Mouse (Mus musculus): Measurements from ENCODE around the gene Gfod1.

The Gfod1 gene

DNA sequence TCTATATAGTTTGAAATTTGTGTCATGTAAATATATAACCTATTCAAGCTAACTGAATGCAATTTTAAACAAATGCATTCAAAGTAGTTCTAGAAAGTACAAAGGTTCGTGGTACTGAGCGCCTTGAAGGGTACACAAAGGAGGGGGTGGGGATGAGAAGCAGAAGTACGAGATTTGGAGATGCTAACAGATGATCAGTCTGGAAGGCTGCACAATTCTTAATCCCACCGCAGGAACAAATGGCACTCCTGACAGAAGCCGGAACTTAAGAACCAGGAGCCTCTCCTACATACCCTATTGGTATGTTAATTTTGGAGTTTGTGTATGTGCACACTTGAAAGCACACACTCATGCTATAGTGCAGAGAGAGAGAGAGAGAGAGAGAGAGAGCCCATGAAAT, 4.8 kb downstream of the Gfod1 start:
- DNase-seq (ENCODE audit: low spot score in 2 of 2) = no peak

DNA sequence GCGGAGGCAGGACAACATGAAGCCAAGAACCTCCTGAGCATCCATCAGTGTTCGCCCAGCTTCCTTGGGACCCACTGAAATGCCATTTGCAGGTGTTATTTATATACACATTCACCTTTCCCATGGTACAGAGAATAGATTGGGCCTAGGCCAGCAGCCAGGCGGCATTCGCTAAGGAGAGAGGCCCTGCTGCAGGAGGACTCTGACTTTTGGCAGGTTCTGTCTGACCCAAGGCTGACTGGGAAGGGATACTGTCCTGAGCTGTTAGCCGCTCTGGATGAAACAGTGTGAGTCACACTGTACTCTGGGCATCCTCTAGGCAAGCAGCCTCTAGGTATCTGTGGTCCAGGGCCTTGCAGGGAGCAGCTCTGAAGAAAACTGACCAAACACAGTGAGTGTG, 6.4 kb downstream of the Gfod1 start:
- DNase-seq (ENCODE audit: low spot score in 2 of 2) = no peak

DNA sequence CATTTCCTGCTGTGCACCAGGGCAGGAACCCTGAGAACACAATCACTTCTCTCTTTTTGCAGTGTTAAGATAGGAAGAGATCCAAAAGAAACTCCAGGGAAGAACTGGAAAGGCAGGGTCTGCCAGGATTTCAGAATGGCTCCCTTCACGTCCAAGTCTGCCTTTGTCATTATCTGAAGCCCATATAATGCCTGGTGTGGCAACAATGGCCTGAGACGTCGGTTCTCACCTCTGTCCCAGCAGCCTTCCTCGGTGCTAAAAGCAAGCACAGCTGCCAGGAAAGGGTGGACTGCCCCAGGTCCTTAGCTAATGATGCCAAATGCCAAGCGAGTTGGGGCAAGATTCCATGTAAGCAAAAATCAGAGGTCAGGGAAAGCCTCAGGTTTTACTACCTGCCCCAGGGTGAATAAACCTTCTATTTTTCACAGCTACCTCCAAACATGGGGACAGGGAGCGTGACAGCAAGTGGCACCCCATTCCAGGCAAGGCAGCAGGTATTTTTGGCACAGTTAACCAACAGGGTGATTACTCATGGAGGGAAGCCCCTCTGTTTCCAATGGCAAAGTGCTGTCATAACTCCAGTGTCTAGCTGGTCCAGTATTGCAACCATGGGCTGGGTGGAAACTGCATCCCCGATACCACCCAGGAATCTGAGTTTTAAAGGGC, 7.7 kb downstream of the Gfod1 start:
- DNase-seq (ENCODE audit: low spot score in 2 of 2) = no peak

DNA sequence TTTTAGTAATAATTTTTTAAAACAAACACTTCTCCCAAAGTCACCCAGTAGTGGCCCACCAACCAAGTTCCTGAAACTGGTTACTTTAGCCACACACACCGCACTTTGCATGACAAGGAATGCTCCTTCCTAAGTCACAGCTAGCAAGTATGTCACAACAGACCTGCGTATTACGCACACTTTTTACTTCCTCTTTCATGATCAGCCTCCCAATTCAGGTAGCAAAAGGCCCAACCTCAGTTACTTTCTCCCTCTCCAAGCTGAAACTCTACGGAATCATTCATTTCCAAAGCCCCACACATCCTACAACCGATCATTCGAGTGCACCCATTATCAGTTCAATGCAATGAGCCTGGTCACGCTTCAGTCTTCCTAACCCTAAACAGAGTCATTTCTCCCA, 8.3 kb downstream of the Gfod1 start:
- peak in 1 of 2 experiments; percentile 35 for DNase-seq (ENCODE audit: low spot score in 2 of 2)

DNA sequence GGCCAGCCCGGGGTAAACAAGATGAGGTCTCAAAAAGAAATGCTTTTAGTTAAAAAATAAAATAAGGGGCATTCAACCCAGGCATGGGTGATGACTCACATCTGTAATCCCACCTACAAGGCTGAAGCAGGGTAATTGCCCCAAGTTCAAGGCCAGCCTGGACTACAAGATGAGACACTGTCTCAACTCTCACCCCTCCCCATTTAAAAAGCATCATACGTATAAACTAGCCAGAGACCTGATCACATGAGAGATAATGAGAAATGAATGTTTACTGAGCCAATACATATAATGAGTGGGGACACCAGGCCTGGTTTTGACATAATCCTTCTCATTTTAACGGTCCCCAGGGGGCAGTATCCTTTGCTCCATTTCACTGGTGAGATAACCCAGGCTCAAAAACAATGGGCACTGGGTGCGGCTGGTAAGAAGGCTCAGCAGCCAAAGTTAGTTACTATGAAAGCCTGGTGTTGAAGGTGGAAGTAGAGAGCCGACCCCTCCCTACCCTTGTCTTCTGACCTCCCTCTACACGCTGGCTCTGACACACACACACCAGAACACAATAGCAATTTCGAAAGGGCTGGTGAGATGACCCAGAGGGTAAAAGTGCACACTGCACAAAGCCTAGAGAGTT, 8.9 kb downstream of the Gfod1 start:
- no peak for DNase-seq (ENCODE audit: low spot score in 2 of 2)

DNA sequence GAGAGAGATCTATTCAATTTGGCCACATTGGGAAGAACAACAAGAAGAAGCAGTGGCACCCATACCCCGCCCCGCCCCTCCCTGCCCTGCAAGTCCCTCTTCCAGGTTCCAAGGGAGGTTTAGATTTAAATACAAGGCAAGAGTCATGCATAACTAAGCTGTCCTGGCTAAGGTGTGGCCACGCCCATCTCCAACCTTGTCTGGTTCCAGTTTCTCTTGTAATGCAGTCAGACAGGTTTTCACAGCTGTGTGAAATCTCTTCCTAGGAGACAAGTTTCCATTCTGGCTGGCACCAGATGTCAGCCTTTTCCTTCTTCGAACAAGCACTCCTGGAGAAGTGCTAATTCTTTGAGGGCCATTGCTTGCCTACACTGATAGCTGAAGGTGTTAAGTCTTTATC, 11.1 kb downstream of the Gfod1 start:
- DNase-seq (ENCODE audit: low spot score in 2 of 2) = no peak

DNA sequence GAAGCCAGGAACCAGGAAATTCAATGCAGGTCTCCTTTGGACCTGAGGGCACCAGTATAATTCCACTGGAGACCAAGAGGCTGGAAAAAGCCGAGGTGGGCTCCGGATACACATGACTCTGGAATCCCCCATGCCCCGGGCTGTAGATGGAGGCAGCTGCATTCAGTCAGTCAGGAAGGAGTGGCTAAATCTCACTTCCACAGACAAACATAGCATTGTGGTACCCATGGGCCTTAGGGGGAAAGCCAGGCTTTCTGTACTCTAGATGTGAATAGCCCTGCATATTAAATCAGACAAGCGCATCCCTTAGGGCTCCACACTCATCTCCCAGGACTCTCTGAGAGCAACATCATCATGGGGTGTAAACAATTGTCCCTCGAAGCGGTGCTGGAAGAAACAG, 14.9 kb downstream of the Gfod1 start:
- DNase-seq (ENCODE audit: low spot score in 2 of 2) = no peak

DNA sequence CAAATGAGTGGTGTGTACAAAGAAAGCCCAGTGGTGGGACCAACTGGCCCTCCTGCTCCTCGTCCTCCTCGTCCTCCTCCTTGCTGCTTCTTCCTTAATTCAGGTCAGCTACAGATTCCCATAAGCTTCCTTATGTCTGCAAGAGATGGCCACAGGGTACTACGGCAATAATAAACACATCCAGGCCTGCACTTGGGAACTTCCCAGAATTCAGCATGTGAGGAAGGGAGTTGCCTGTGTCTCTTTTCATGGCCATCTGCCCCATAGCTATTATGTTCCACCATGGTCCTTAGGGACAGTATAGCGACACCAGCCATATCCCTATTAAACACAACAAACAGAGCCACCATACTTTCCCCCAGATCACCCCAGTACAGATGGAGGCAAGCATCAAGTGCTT, 15.5 kb downstream of the Gfod1 start:
- DNase-seq (ENCODE audit: low spot score in 2 of 2) = no peak

DNA sequence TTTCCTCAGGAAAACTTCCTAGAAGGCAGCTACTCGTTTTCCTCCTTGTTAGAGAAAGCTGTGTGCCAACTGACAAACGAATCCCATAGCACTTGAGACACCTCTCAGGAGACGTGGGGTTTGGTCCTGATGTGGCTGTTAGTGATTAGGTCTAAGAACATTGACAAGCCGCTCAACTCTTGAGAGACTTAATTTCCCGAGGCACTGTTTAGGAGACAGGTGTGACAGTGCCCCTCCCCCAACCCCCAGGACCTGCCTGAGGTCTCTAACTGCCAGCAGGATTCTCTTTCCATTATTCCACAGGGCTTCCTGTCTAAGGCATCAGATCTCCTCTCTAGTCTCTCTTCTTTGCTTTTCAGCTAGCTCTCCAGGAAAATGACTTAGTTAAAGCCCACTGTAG, 15.9 kb downstream of the Gfod1 start:
- DNase-seq (ENCODE audit: low spot score in 2 of 2) = no peak

DNA sequence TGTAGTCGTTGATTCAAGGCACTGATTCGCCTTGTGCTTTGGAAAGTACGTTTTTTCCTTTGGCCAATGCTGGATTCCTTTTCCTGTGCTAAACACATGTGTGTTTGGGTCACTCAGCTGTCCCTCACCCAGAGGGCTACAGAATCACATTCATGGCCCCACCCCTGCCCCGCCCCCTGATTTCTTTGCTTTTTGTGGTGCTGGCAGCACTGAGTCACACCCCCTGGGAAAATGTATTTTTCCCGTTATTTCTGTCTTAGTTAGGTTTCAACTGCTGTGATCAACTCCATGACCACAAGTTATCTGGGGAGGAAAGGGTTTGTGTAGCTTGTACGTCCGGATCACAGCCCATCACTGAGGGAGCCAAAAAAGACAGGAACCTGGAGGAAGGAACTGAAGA, 17.1 kb downstream of the Gfod1 start:
- no peak for DNase-seq (ENCODE audit: low spot score in 2 of 2)

DNA sequence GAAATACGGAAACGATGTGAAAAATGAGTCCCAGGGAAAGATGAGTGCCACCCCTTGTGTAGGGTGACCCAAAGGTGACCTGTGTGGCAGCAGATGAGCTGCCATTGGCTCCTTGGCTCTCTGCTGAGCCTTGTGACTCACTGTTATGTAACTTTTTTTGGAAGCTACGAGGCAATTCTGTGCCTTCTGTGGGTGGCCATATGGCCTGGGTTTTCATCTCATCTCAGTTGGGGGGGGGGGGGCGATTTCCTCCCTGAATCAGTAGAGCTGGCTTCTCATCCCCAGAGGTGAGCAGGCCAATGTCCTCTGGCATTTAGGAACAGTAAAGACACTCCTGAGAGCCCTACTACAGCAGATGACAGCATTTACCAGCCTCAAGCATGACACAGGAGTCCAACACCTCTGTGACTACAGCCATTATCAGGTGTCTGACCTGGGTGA, 19.2 kb downstream of the Gfod1 start:
- DNase-seq (ENCODE audit: low spot score in 2 of 2) = no peak

DNA sequence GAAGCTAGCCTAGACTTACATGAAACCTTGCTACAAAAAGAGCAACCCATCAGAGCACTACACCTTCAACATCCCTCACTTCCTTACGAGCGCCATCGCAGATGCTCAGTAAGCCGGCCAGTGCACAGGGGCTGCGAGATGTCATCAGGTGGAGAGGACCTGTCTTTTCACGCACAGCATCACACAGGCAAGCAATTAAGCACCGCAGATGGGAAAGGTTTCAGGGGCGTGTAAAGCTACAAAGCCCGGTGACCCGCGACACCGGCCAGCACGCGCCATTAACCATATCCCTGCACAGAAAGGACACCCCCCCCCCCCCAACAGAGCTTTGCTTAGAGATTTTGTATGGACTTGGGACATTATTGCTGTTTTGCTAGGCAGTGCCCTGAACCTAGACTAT, 30.1 kb downstream of the Gfod1 start:
- DNase-seq (ENCODE audit: low spot score in 2 of 2) = no peak

DNA sequence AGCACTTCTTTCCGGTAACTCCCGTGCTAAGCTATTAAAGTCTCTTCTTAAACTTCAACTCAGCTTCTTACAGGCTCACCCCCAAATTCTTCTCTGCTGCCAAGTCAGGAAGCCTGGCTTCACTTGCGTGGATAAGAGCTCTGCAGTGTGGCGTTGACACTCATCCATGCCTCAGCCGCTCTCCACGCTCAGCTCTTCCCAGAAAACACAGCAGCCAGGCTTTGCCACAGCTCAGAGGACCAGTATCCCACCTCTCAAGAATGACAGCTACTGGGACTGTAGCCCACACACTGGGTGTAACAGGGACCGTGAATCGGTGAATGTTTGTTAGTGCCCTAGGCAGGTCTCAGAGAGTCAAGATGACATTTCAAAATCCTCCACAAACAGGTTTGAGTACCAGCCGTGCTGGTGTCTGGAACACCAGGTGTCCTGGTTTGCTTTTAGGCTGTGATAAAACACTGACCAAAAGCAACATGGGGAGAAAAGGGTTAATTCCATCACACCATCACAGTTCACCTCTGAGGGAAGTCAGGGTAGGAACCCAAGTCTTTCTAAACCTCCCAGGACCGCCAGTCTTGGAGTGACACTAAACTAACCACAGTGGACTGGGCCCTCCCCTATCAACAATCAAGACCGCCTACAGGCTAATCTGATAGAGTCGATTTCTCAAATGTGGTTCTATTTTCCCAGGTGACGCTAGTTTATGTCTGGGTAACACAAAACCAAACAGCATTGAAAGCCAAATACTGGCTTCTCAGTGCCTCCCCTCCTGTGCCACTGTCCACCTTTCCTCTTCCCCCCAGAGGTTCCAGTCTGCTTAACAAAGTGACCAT, 31.5 kb downstream of the Gfod1 start:
- DNase-seq (ENCODE audit: low spot score in 2 of 2) = no peak

DNA sequence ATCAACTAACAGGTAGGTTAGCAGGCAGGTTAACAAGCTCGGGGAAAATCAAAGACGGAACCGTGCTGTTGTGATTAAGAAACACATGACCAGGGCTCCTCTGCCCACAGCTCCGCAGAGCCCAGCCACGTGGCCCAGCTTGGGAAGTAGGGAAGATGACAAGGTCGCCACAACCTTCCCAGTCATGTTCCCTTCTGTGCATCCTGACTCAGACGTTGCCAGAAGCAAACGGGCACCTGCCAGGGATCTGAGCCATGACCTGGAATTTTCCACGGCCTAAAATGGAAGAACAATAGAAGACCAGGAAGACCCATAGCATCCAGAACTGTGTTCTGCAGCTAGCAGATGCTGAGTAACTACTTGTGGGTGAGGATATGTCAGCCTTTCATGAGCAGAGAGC, 32.5 kb downstream of the Gfod1 start:
- DNase-seq (ENCODE audit: low spot score in 2 of 2) = no peak

DNA sequence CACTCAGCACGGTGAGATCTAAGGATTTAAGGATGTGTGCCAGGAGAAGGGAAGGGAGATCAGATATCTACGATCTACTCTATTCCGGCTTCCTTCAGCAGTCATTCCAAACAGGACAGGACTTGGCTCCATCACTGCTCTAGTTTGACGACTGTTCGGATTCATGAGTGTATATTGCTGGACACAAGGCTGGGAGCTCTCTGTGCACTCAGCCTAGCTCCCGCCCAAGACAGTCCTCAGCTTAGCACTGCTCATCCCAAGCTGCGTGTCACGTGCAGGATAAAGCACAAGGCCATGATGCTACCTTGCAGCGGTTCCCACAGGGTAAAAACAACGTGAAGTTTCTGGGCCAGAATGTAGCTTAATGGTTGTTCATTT, 33.8 kb downstream of the Gfod1 start:
- no peak for DNase-seq (ENCODE audit: low spot score in 2 of 2)

DNA sequence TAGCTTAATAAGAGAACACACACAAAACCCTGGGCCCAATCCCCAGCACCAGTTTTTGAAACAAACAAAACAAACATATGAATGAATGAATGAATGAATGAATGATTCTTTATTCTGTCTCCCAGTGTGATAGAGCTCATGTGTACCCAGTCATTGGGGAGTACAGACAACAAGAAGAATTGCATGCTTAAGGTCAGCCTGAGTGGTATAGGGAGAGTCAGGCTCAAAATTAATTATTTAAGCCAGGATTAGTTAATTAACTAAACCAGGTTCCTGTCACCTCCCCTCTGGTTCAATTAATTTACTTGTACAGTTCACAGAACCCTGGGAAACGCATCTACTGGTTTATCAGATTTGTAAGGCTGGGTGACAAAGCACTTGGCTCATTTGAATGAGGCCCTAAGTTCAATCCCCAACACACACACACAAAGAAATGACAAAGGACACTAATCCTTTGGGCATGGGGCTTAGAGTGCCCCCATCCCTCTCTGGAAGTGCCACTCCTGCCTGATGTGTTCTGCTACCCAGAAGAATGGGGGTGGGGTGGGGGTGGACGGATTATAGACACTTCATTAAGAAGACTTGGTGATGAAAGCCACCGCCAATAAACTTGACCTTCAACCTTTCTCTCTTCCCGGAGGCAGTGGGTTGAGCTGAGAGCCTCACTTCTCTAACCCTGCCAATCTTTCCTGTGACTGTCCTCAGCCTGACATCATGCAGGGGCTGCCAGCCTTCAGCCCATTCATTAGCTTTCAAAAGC, 34.3 kb downstream of the Gfod1 start:
- DNase-seq (ENCODE audit: low spot score in 2 of 2) = no peak

DNA sequence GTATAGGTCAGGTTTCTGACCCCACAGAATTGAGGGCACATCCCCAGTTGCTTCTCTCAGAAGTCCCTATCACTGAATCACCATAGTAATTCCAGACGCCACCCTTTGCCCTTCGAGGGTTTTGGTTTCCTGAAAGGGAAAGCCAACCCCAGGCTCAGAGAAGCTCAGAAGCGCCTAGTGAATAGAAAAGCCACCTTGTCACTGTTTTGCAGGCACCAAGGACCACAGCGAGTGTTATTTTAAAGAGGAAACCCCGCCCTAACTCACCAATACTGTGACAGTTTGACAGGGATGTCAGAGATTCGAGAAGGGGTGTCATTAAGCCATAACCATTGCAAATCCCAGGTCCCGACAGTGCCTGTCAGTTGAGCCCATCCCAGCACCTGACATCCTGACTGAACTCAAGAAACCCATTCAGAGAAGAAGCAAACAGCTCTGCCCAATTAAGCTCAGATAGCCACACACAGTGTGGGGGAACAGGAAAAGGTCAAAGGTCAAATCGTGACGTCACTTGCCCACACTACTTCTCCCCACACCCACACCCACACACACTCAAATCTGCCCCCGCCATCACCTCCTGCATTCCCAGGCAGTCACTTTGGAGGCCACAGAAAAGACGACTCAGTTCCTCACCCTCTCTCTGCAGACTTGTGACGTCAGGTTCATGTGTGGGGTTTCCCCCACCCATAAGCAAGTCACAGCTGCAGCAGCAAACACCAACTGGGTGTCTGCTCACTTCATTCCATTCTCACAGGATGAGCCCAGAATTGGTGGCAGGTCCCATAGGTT, 35.2 kb downstream of the Gfod1 start:
- peak in 1 of 2 experiments; percentile 59 for DNase-seq (ENCODE audit: low spot score in 2 of 2)

DNA sequence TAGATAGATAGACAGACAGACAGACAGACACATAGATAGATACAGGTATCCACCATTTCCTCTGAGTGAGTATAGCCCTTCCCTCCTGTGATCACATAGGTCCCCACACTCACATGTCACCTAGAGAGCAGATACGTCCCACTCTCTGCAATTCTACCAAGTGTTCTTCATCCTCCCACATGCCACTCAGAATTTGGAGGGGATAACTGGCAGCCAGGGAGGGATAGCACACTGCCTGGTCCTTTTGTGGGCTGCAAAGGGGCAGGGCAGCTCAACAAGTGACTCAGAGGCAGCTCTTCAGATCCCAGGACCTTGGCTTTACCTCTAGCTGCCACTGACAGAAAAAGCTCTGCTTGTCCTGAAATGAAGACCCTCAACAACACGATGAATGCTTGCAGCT, 36.1 kb downstream of the Gfod1 start:
- DNase-seq (ENCODE audit: low spot score in 2 of 2) = no peak

DNA sequence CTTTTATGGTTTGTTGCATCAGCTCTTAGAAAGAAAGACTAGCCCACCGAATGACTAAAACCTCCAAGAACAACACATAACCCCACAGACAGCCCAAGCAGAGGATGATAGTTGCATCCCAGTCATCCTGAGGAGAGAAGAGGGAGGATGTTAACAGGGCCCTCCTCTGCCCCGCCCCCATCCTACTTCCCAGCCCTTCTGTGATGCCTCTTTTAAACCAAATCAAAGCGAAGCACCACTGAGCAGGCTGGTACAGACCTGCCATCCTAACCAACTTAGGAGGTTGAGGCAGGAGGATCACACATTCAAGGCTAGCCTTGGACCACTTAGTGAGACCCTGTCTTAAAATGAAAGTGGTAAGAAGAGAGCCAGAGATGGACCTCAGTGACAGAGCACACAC, 36.8 kb downstream of the Gfod1 start:
- no peak for DNase-seq (ENCODE audit: low spot score in 2 of 2)

DNA sequence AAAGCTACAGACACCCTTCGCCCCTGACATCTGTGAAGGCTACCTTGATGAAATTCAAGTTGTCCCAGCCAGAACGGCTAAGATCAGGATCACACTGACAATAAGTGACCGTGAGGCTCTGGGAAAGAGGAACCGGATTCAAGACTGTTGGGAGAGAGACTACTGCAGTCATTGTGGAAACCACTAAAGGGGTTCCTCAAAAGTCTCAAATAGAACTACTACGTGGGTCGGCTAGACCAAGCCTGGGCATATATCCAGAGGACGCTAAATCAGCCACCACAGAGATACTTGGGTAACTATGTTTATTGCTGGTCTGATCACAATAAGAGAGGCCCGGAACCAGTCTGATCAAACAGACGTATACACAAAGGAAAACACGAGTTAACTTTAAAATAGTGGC, 37.6 kb downstream of the Gfod1 start:
- no peak for DNase-seq (ENCODE audit: low spot score in 2 of 2)

DNA sequence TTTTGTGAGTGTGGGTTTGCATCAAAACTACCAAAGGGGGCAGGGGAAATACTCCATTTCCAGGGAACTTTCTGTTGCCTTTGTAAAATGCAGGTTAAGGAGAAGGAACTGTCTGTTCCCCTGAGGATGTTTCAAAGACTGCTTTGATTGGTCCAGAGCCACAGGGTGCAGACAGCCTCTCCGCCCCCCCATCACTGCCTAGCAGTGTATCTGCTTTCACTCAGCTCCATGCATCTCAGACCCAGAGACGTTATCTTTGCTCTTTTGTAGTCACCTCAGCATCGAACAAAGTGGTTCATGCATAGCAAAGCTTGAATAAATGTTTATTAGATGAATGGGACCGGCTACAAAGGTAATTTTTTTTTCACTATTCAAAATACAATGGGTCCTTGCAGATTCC, 38.9 kb downstream of the Gfod1 start:
- no peak for DNase-seq (ENCODE audit: low spot score in 2 of 2)

DNA sequence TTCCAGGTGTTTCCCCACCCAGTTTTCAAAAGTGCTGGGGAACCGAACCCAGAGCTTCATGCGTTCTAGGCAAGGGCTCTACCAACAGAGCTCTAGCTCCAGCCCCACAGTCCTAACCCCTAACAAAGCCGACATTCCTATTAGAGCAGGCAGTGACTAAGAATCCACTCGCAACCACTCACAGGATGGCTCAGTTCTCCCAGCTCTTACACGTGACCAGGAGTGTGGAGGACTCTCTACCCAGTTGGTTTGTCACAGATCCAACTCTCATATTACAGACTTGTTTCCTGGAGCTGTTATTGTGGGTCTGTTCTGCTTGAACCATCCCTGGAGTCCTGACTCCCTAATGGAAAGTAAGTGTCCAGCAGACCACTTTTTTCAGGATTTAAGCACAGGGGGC, 40.3 kb downstream of the Gfod1 start:
- no peak for DNase-seq (ENCODE audit: low spot score in 2 of 2)

All from spleen, postnatal 10 days (tissue).